Mouse (Mus musculus) neural tube, embryonic 10.5 days (tissue): ENCODE results near the gene Dock2.

Experiments
- DNase-seq: peaks from one replicate; pipeline ENCODE4 v3.0.0-alpha.2; 2017; ENCODE audit warnings: low spot score; ENCODE audit errors: extremely low spot score

Dock2 gene

GRCm38 (mm10) chr11:34528006-34528405 lies 255.7 kb downstream of the Dock2 start:
- no peak for DNase-seq

- DNase-seq, result no peak
Measured at GRCm38 (mm10) chr11:34527238-34527637, 256.5 kb downstream of the Dock2 start.

- no peak for DNase-seq
Measured at GRCm38 (mm10) chr11:34525096-34525891, 258.4 kb downstream of the Dock2 start.

GRCm38 (mm10) chr11:34524586-34524985 lies 259.1 kb downstream of the Dock2 start:
- DNase-seq, result no peak

- no peak for DNase-seq
Measured at GRCm38 (mm10) chr11:34518566-34518965, 265.1 kb downstream of the Dock2 start.

GRCm38 (mm10) chr11:34516971-34517370 lies 266.7 kb downstream of the Dock2 start:
- DNase-seq, result no peak

GRCm38 (mm10) chr11:34515301-34515700 lies 268.4 kb downstream of the Dock2 start:
- no peak for DNase-seq

GRCm38 (mm10) chr11:34506390-34506789 lies 277.3 kb downstream of the Dock2 start:
- DNase-seq, result no peak

GRCm38 (mm10) chr11:34499663-34500062 lies 284.0 kb downstream of the Dock2 start:
- no peak for DNase-seq

- DNase-seq, result no peak
Measured at GRCm38 (mm10) chr11:34494682-34495081, 289.0 kb downstream of the Dock2 start.

GRCm38 (mm10) chr11:34492986-34493385 lies 290.7 kb downstream of the Dock2 start:
- no peak for DNase-seq

GRCm38 (mm10) chr11:34492223-34492622 lies 291.5 kb downstream of the Dock2 start:
- no peak for DNase-seq

GRCm38 (mm10) chr11:34489548-34489947 lies 294.1 kb downstream of the Dock2 start:
- no peak for DNase-seq

- no peak for DNase-seq
Measured at GRCm38 (mm10) chr11:34479301-34479700, 304.4 kb downstream of the Dock2 start.

- no peak for DNase-seq
Measured at GRCm38 (mm10) chr11:34469792-34470191, 313.9 kb downstream of the Dock2 start.

- no peak for DNase-seq
Measured at GRCm38 (mm10) chr11:34468571-34468970, 315.1 kb downstream of the Dock2 start.

GRCm38 (mm10) chr11:34467056-34467455 lies 316.6 kb downstream of the Dock2 start:
- DNase-seq, result no peak

GRCm38 (mm10) chr11:34449944-34450343 lies 333.7 kb downstream of the Dock2 start:
- DNase-seq, result no peak

GRCm38 (mm10) chr11:34447891-34448290 lies 335.8 kb downstream of the Dock2 start:
- DNase-seq, result peak; percentile 32

GRCm38 (mm10) chr11:34438429-34438828 lies 345.3 kb downstream of the Dock2 start:
- DNase-seq, result no peak

GRCm38 (mm10) chr11:34437446-34437845 lies 346.2 kb downstream of the Dock2 start:
- DNase-seq, result no peak

- DNase-seq, result no peak
Measured at GRCm38 (mm10) chr11:34431978-34432377, 351.7 kb downstream of the Dock2 start.

- no peak for DNase-seq
Measured at GRCm38 (mm10) chr11:34431371-34431770, 352.3 kb downstream of the Dock2 start.
